Mouse (Mus musculus) liver, embryonic 14.5 days (tissue): ENCODE data around the gene Baiap2l2. TPM values are rescaled to one million over a fixed set of nuclear protein-coding genes. Genes with fewer than 3 reads are reported as not detected.
A peak's percentile ranks its signal among the peaks of the same experiment; 100 is the strongest.

Experiments used
- ATAC-seq: fragments of 200-750 bp; cut with Nextera tagmentation; 2 replicates; pipeline ENCODE4 v1.8.0; 2017; ENCODE audit warnings: moderate number of reproducible peaks, mild to moderate bottlenecking, moderate library complexity; ENCODE audit not compliant: insufficient read depth
- DNase-seq, 3 experiments: peaks; one replicate each; pipeline ENCODE4 v3.0.0-alpha.2; 2012 to 2013; ENCODE audit warnings: low read depth in 3 of 3, low spot score in 3 of 3
- H3K27ac ChIP-seq: fragments of 300-500 bp; sonication (generic); 2 replicates; pipeline ENCODE4 v1.5.1; 2014; ENCODE audit warnings: moderate library complexity, mild to moderate bottlenecking, control low read depth, inconsistent platforms
- H3K27me3 ChIP-seq: fragments of 300-500 bp; sonication (generic); 2 replicates; pipeline ENCODE4 v1.6.1; 2014; ENCODE audit warnings: mild to moderate bottlenecking, low read length, moderate library complexity; ENCODE audit not compliant: control insufficient read depth, insufficient read depth
- H3K36me3 ChIP-seq: fragments of 300-500 bp; sonication (generic); replicated peaks from 2 replicates; pipeline ENCODE4 v1.6.1; 2014; ENCODE audit warnings: low read depth; ENCODE audit not compliant: control insufficient read depth, insufficient read depth
- H3K4me1 ChIP-seq, 2 experiments: fragments of 200-500 bp in 1 of 2; fragments of 300-500 bp in 1 of 2; sonication (generic) in 1 of 2; replicated peaks; 2 replicates each; pipeline ENCODE4 v1.6.1; 2012 to 2014; ENCODE audit warnings: antibody characterized with exemption in 1 of 2, inconsistent platforms in 1 of 2, low read length in 1 of 2; ENCODE audit not compliant: control insufficient read depth in 2 of 2, insufficient read depth in 2 of 2
- H3K4me2 ChIP-seq: fragments of 300-500 bp; sonication (generic); 2 replicates; pipeline ENCODE4 v1.6.1; 2014; ENCODE audit warnings: low read depth, mild to moderate bottlenecking, control low read depth, moderate library complexity
- H3K4me3 ChIP-seq, 2 experiments: fragments of 200-500 bp in 1 of 2; fragments of 300-500 bp in 1 of 2; sonication (generic) in 1 of 2; 2 replicates each; pipeline ENCODE4 v1.5.1; 2012 to 2014; ENCODE audit warnings: low read depth in 2 of 2, low read length in 2 of 2, mild to moderate bottlenecking in 2 of 2, control low read depth in 1 of 2, inconsistent platforms in 1 of 2, moderate library complexity in 1 of 2; ENCODE audit not compliant: insufficient read depth in 1 of 2
- H3K9ac ChIP-seq: fragments of 300-500 bp; sonication (generic); replicated peaks from 2 replicates; pipeline ENCODE4 v1.6.1; 2014; ENCODE audit warnings: mild to moderate bottlenecking, control low read depth, moderate library complexity
- H3K9me3 ChIP-seq: fragments of 300-500 bp; sonication (generic); 2 replicates; pipeline ENCODE4 v1.6.1; 2016; ENCODE audit warnings: low read length, mixed read lengths; ENCODE audit not compliant: control insufficient read depth
- CTCF ChIP-seq: IDR thresholded peaks from 2 replicates; pipeline ENCODE4 v1.5.1; 2016; ENCODE audit warnings: antibody characterized with exemption, low read depth, control low read depth
- EP300 ChIP-seq: IDR thresholded peaks from 2 replicates; pipeline ENCODE4 v1.6.1; 2016; ENCODE audit warnings: antibody characterized with exemption, low read depth
- WGBS: fragments of 180-500 bp; shearing (Covaris S2); extraction: QIAGEN DNeasy Blood & Tissue Kit; methylation state at CpG from one replicate; pipeline ENCODE4 v1.1.7; 2014; ENCODE audit not compliant: insufficient replicate concordance; 5-methylcytosine and 5-hydroxymethylcytosine counted together
- polyA plus RNA-seq, 2 experiments: library from polyadenylated mRNA; depleted of rRNA in 1 of 2; stranded (reverse) in 1 of 2; unstranded in 1 of 2; fragments of >200 nt; fragmentation: Nextera tagmentation in 1 of 2; extraction: Ambion mirVana in 1 of 2; gene quantifications; 2 replicates each; pipeline versions ENCODE4 v1.2.1 to v1.2.3; 2012 to 2014

The Baiap2l2 gene
- polyA plus RNA-seq, 2 experiments: 1.2 to 3.9 TPM

DNA sequence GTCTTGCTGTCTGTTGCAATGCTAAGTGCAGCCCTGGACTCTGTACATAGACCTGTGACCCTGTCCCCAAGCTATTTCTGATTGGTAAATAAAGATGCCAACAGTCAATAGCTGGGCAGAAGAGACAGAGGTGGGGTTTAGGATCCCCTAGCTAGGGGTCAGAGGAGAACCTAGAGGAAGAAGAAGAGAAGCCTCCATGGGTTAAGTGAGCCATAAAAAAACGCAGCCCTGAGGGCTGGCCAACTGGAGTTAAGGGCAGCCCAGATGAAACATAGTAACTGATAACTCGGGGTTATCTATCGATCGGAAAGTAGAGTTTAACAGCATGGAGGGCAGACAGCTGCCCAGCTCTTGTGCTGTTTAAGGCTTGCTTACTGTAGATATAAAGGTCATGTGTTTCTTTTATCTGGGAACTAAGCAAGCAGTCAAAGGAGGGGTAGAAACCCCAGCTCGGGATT is 36.4 kb upstream of the Baiap2l2 start:
- no peaks in the 10 kb centered on the region for H3K9me3 ChIP-seq
- H3K4me3 ChIP-seq: no peak overlapping the region
- peak overlapping the region; percentile 1; the same call in 1 of the 2 replicates for H3K27ac ChIP-seq
- DNase-seq (no peak), ATAC-seq (peak; percentile 65)
- no peaks in the 10 kb centered on the region for H3K27me3 ChIP-seq
- H3K36me3 ChIP-seq: no peaks in the 10 kb centered on the region
- H3K9ac ChIP-seq: no peak overlapping the region
- H3K4me1 ChIP-seq: peaks cover 19 to 47% of the 10 kb centered on the region in 2 experiments
- WGBS: 12% methylated on average over 5 of the region's 5 CpGs
- TF ChIP-seq EP300 (0 out of 2 replicates have a peak, but pooled peaks have one; percentile 40), CTCF (no peak)
- H3K4me2 ChIP-seq: peak overlapping the region; percentile 4; the same call in 1 of the 2 replicates

- no peak for ATAC-seq
- H3K27ac ChIP-seq: no peak overlapping the region
Observed at GRCm38 (mm10) chr15:79313848-79314369, 28.6 kb upstream of the Baiap2l2 start.

DNA sequence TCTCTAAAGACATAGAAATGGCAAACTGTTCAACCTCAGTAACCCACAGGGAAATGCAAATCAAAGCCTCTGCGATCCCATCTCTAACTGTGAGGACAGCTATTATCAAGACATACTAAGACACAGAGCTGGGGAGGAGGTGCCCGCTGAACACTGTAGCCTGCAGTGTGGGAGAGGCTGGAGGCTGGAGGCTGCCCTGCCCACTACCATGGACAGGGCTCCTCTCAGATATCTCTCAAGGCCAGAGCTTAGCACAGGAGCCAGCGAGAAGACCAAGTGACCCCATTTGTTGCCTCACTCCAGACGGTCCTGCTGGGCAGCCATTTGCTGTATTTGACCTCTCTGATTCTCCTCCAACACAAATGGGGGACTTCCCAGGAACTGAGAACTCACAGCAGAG is 22.5 kb upstream of the Baiap2l2 start:
- no peak overlapping the region for H3K9ac ChIP-seq
- H3K4me3 ChIP-seq: no peak overlapping the region
- DNase-seq (no peak), ATAC-seq (no peak)
- H3K36me3 ChIP-seq: peaks cover 3% of the 10 kb centered on the region; the same call in 1 of the 2 replicates
- no peaks in the 10 kb centered on the region for H3K4me1 ChIP-seq
- no peaks in the 10 kb centered on the region for H3K9me3 ChIP-seq
- TF ChIP-seq EP300 (no peak), CTCF (no peak)
- no peaks in the 10 kb centered on the region for H3K27me3 ChIP-seq
- no peak overlapping the region for H3K4me2 ChIP-seq
- no peak overlapping the region for H3K27ac ChIP-seq
- WGBS: 61% methylated on average over 4 of the region's 4 CpGs

More at GRCm38 (mm10) chr15:79313848-79314369, 28.6 kb upstream of the Baiap2l2 start:
- Histone ChIP-seq H3K27me3 (no peaks in the 10 kb centered on the region), H3K9ac (no peak overlapping the region), H3K9me3 (no peaks in the 10 kb centered on the region), H3K4me1 (no peaks in the 10 kb centered on the region), H3K4me2 (no peak overlapping the region), H3K4me3 (no peak overlapping the region), H3K36me3 (peaks cover 3% of the 10 kb centered on the region; the same call in 1 of the 2 replicates)
- no peak for DNase-seq
- 87% methylated on average over 8 of the region's 8 CpGs for WGBS
- TF ChIP-seq EP300 (no peak), CTCF (no peak)

GRCm38 (mm10) chr15:79306043-79306637 is 20.8 kb upstream of the Baiap2l2 start:
- H3K27ac ChIP-seq: no peak overlapping the region
- no peaks in the 10 kb centered on the region for H3K9me3 ChIP-seq
- no peaks in the 10 kb centered on the region; the same call in 1 of the 2 replicates for H3K36me3 ChIP-seq
- no peak for TF ChIP-seq CTCF
- TF ChIP-seq EP300: no peak
- no peak overlapping the region for H3K9ac ChIP-seq
- H3K4me1 ChIP-seq: no peaks in the 10 kb centered on the region
- no peak overlapping the region for H3K4me2 ChIP-seq
- no peak overlapping the region for H3K4me3 ChIP-seq
- WGBS: 79% methylated on average over 23 of the region's 23 CpGs
- ATAC-seq: no peak
- no peak for DNase-seq
- H3K27me3 ChIP-seq: no peaks in the 10 kb centered on the region

- Histone ChIP-seq H3K36me3 (no peaks in the 10 kb centered on the region), H3K4me1 (no peaks in the 10 kb centered on the region), H3K27me3 (no peaks in the 10 kb centered on the region), H3K4me3 (no peak overlapping the region), H3K9me3 (no peaks in the 10 kb centered on the region), H3K4me2 (no peak overlapping the region), H3K9ac (no peak overlapping the region), H3K27ac (no peak overlapping the region)
- DNase-seq (no peak), ATAC-seq (no peak)
- 67% methylated on average over 5 of the region's 5 CpGs for WGBS
- no peak for TF ChIP-seq EP300
- TF ChIP-seq CTCF: no peak
Observed at GRCm38 (mm10) chr15:79304832-79305231, 19.5 kb upstream of the Baiap2l2 start.
